Mouse (Mus musculus): ENCODE data around the gene Olfr723.
"Not testable (repeated sequence)": the region's sequence is repeated elsewhere in the genome, so short reads cannot be mapped to it uniquely, and the experiment has no call there.

Gene Olfr723

GRCm38 (mm10) chr14:49931687-49932086 is at the start of gene Olfr723:
Gene Olfr723, minus strand, starts transcription at chr14:49931787.
- DNase-seq = not testable (repeated sequence)

- not testable (repeated sequence) for DNase-seq
Measured at GRCm38 (mm10) chr14:49963174-49963573, 31.6 kb upstream of the Olfr723 start, which contains the start of gene Olfr724. Gene Olfr724, minus strand, starts transcription at chr14:49963274.

GRCm38 (mm10) chr14:49955890-49956289 is 24.3 kb upstream of the Olfr723 start:
- DNase-seq = no peak

DNA sequence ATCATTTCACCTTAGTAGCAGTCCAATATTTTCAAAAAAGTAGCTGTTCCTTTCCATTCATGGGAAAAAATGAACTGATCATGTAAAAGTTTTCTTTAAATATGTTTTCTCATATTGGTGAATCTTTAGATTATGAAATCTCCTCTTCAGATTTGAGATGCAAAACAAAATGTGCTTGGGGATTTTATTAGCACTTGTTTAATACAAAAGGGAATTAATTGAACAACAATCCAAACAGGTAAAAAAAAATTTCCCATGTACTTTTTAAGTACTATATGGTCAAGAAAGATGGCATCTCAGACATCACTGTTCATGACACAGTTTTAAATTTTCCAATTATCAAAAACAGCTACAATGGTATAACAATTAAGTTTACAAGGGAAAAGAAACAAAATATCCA is 29.7 kb downstream of the Olfr723 start, which contains the start of gene Olfr722:
TSS of gene Olfr722 (minus strand) at position 101 of the 400 bp plus-strand sequence.
- no peak for DNase-seq
